10 mouse cellular contexts compared by ENCODE assay signal in the genomic region with DNA sequence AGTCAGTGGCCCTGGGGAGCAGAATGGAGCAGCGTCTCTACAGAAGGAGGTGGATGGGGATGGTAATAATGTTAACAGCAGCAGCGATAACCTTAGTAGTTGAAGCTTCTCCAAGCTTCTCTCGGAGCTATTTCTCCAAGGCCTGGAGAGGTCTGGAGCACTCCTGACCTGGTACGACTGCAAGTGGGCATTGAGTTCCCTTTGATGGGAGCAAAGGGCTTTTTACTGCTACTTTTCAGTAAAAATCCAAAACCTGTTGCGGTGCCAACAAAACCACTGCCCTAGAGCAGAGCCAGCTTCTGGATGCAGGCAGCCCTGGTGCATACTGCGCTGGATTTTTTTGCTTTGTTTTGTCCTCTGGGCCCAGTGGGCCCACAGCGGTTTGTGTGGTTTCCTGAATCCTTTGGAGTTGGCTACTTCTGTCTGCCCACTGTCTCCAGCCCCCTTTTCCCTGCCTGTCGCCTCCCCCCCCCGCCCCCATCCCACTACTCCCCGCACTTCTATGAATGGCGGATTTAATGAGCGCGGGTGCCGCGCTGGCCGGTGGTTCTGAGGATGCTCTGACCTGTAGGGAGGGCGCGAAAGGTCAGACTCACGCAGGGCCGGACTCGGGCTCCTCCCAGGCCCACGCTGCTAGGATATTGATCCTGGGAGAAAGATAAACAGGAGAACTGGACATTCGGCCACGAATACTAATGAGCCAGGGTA. TPM values are rescaled to one million over a fixed set of nuclear protein-coding genes. Genes with fewer than 3 reads are reported as not detected.
A peak's percentile ranks its signal among the peaks of the same experiment; 100 is the strongest.
DNase-seq lines count a peak whose midpoint lies in the region; ATAC-seq and TF ChIP-seq lines count a peak whose summit lies in the region.
"Had no signal": no experiment of that assay in that cellular context is flagged by ENCODE, and none has a peak within 500 bp of the region (broad histone marks: within the 10 kb centered on the region; RNA-seq: fewer than 3 reads in every experiment).

No protein-coding gene starts in this region.

- H3K27me3 ChIP-seq in forebrain, embryonic 10.5 days (ENCODE audit: poor library complexity, severe bottlenecking), result peaks cover 99% of the 10 kb centered on the region
- H3K27me3 ChIP-seq in limb, embryonic 12.5 days, result peaks cover 54% of the 10 kb centered on the region
- H3K27me3 ChIP-seq in neural tube, embryonic 14.5 days (ENCODE audit: control insufficient read depth, insufficient read depth, low read length), result peaks cover 55% of the 10 kb centered on the region

- intact Hi-C loops in left cerebral cortex, adult 2 months (cut with DNase I), result loop anchor here (5.0 kb wide), 1 partner anchor 392 kb away; no protein-coding TSS in a partner anchor

- under 1% methylated on average over 24 of the region's 24 CpGs for WGBS in forebrain, embryonic 10.5 days
- WGBS in limb, embryonic 12.5 days, result 1% methylated on average over 24 of the region's 24 CpGs
- 3% methylated on average over 24 of the region's 24 CpGs for WGBS in neural tube, embryonic 14.5 days
- 3% methylated on average over 24 of the region's 24 CpGs for WGBS in lung, adult 2 months

- H3K4me2 ChIP-seq in limb, embryonic 12.5 days, result peak overlapping the region; percentile 59
- H3K4me2 ChIP-seq in neural tube, embryonic 14.5 days (ENCODE audit: low read depth, low read length), result peak overlapping the region; percentile 15; the same call in 1 of the 2 replicates

- peak overlapping the region; percentile 65 for H3K27ac ChIP-seq in left cerebral cortex, adult 2 months
- peak overlapping the region; percentile 99 for H3K27ac ChIP-seq in forebrain, embryonic 10.5 days
- H3K27ac ChIP-seq in limb, embryonic 12.5 days, result peak overlapping the region; percentile 82
- peak overlapping the region; percentile 34; the same call in 1 of the 2 replicates for H3K27ac ChIP-seq in neural tube, embryonic 14.5 days (ENCODE audit: low read depth, low read length)

- no peaks in the 10 kb centered on the region for H3K9me3 ChIP-seq in forebrain, embryonic 10.5 days
- H3K9me3 ChIP-seq in limb, embryonic 12.5 days, result no peaks in the 10 kb centered on the region
- no peaks in the 10 kb centered on the region for H3K9me3 ChIP-seq in neural tube, embryonic 14.5 days (ENCODE audit: control insufficient read depth, low read length)

- H3K4me1 ChIP-seq in forebrain, embryonic 10.5 days, result peaks cover 82% of the 10 kb centered on the region
- H3K4me1 ChIP-seq in limb, embryonic 12.5 days (replicated peaks), result peaks cover 57% of the 10 kb centered on the region
- H3K4me1 ChIP-seq in neural tube, embryonic 14.5 days (ENCODE audit: control insufficient read depth, insufficient read depth, low read length), result no peaks in the 10 kb centered on the region
- no peaks in the 10 kb centered on the region for H3K4me1 ChIP-seq in lung, adult 2 months (ENCODE audit: control insufficient read depth, insufficient read depth, low read length)

- no peak for TF ChIP-seq POLR2A in lung, adult 2 months (IDR thresholded peaks at IDR 0.05; ENCODE audit: borderline replicate concordance, extremely low read depth, low read depth, low read length)

- H3K9ac ChIP-seq in limb, embryonic 12.5 days (replicated peaks), result peak overlapping the region; percentile 51; the same call in 1 of the 2 replicates
- no peak overlapping the region for H3K9ac ChIP-seq in neural tube, embryonic 14.5 days (replicated peaks; ENCODE audit: low read depth, low read length)

- no peak for TF ChIP-seq CTCF in left cerebral cortex, adult 2 months (IDR thresholded peaks at IDR 0.05)
- TF ChIP-seq CTCF in lung, adult 2 months (IDR thresholded peaks at IDR 0.05; ENCODE audit: insufficient read depth, low read length), result no peak

- H3K4me3 ChIP-seq in left cerebral cortex, adult 2 months, result no peak overlapping the region
- H3K4me3 ChIP-seq in forebrain, embryonic 10.5 days, result peak overlapping the region; percentile 86
- H3K4me3 ChIP-seq in limb, embryonic 12.5 days (replicated peaks), result peak overlapping the region; percentile 24
- H3K4me3 ChIP-seq in neural tube, embryonic 14.5 days (ENCODE audit: low read depth, low read length), result no peak overlapping the region
- no peak overlapping the region for H3K4me3 ChIP-seq in lung, adult 2 months (replicated peaks; ENCODE audit: extremely low read depth, low read depth, low read length)

- DNase-seq in left cerebral cortex, adult 2 months (ENCODE audit: extremely low spot score in 1 of 2, low spot score in 2 of 2), result no peak
- no peak for DNase-seq in left cerebral cortex, adult 9 months (ENCODE audit: low spot score in 2 of 2)
- DNase-seq in forebrain, embryonic 10.5 days (ENCODE audit: extremely low spot score, low spot score), result peak; percentile 59
- no peak for DNase-seq in testis, postnatal 14 days (ENCODE audit: low spot score)
- no peak for DNase-seq in heart, adult 11 months
- DNase-seq in lung, adult 2 months, result no peak

- no peak for ATAC-seq in limb, embryonic 12.5 days (ENCODE audit: insufficient number of reproducible peaks, insufficient read depth, low FRiP score, low TSS enrichment, low read depth)
- ATAC-seq in neural tube, embryonic 14.5 days (ENCODE audit: low read depth), result no peak

- H3K36me3 ChIP-seq in forebrain, embryonic 10.5 days (replicated peaks), result no peaks in the 10 kb centered on the region
- no peaks in the 10 kb centered on the region for H3K36me3 ChIP-seq in limb, embryonic 12.5 days
- no peaks in the 10 kb centered on the region for H3K36me3 ChIP-seq in neural tube, embryonic 14.5 days (ENCODE audit: control insufficient read depth, insufficient read depth, low read length)

RNA-seq across cellular contexts. Expression of a gene that starts 5.4 kb away (rescaled TPM):
- not detected for total RNA-seq in left cerebral cortex, adult 2 months (2021)
- 0.27 TPM in 1 of 2 replicates, not detected in the other for polyA plus RNA-seq in forebrain, embryonic 10.5 days (2016; fragmentation: Nextera tagmentation; extraction: Ambion mirVana)
- polyA plus RNA-seq in limb, embryonic 12.5 days (2016; fragmentation: Nextera tagmentation; extraction: Ambion mirVana), result 0.14 and 0.18 TPM in 2 replicates
- polyA plus RNA-seq in neural tube, embryonic 14.5 days (2014; fragmentation: Nextera tagmentation; extraction: Ambion mirVana), result 0.35 and 0.45 TPM in 2 replicates
- not detected in 2 replicates for polyA plus RNA-seq in lung, adult 2 months (2012; rRNA removed)
- polyA plus RNA-seq: heart, embryonic 14.5 days; liver, embryonic 16.5 days had no signal

RNA-seq across cellular contexts. Expression of a gene that starts 9.8 kb away (rescaled TPM):
- total RNA-seq in left cerebral cortex, adult 2 months (2021), result 10 to 100 TPM; 17.4 to 18.3 TPM
- polyA plus RNA-seq in forebrain, embryonic 10.5 days (2016; fragmentation: Nextera tagmentation; extraction: Ambion mirVana), result 7.0 and 7.3 TPM in 2 replicates
- polyA plus RNA-seq in limb, embryonic 12.5 days (2016; fragmentation: Nextera tagmentation; extraction: Ambion mirVana), result 6.2 and 8.0 TPM in 2 replicates
- 6.5 and 9.4 TPM in 2 replicates for polyA plus RNA-seq in neural tube, embryonic 14.5 days (2014; fragmentation: Nextera tagmentation; extraction: Ambion mirVana)
- not detected in 2 replicates for polyA plus RNA-seq in lung, adult 2 months (2012; rRNA removed)
- polyA plus RNA-seq: heart, embryonic 14.5 days; liver, embryonic 16.5 days had no signal

RNA-seq across cellular contexts. Expression of a gene that starts 19.5 kb away (rescaled TPM):
- total RNA-seq in left cerebral cortex, adult 2 months (2021), result 1 to 10 TPM; 4.1 to 4.8 TPM
- polyA plus RNA-seq in forebrain, embryonic 10.5 days (2016; fragmentation: Nextera tagmentation; extraction: Ambion mirVana), result 20.7 and 21.5 TPM in 2 replicates
- polyA plus RNA-seq in limb, embryonic 12.5 days (2016; fragmentation: Nextera tagmentation; extraction: Ambion mirVana), result 8.0 TPM in 2 replicates
- polyA plus RNA-seq in neural tube, embryonic 14.5 days (2014; fragmentation: Nextera tagmentation; extraction: Ambion mirVana), result 7.8 and 7.9 TPM in 2 replicates
- 0.06 TPM in 1 of 2 replicates, not detected in the other for polyA plus RNA-seq in lung, adult 2 months (2012; rRNA removed)
- polyA plus RNA-seq: liver, embryonic 16.5 days had no signal

RNA-seq across cellular contexts. Expression of a gene that starts 34.1 kb away (rescaled TPM):
- under 1 TPM; 0.28 to 0.34 TPM for total RNA-seq in left cerebral cortex, adult 2 months (2021)
- polyA plus RNA-seq in forebrain, embryonic 10.5 days (2016; fragmentation: Nextera tagmentation; extraction: Ambion mirVana), result 1.0 and 1.9 TPM in 2 replicates
- polyA plus RNA-seq in limb, embryonic 12.5 days (2016; fragmentation: Nextera tagmentation; extraction: Ambion mirVana), result 0.14 and 0.23 TPM in 2 replicates
- 0.27 and 0.81 TPM in 2 replicates for polyA plus RNA-seq in neural tube, embryonic 14.5 days (2014; fragmentation: Nextera tagmentation; extraction: Ambion mirVana)
- not detected in 2 replicates for polyA plus RNA-seq in lung, adult 2 months (2012; rRNA removed)
- polyA plus RNA-seq: heart, embryonic 14.5 days; liver, embryonic 16.5 days had no signal

RNA-seq across cellular contexts. Expression of a gene that starts 49.1 kb away (rescaled TPM):
- 10 to 100 TPM; 30.2 to 36.2 TPM for total RNA-seq in left cerebral cortex, adult 2 months (2021)
- polyA plus RNA-seq in forebrain, embryonic 10.5 days (2016; fragmentation: Nextera tagmentation; extraction: Ambion mirVana), result 38.9 and 39.0 TPM in 2 replicates
- polyA plus RNA-seq in limb, embryonic 12.5 days (2016; fragmentation: Nextera tagmentation; extraction: Ambion mirVana), result 34.5 and 37.7 TPM in 2 replicates
- 27.7 and 29.4 TPM in 2 replicates for polyA plus RNA-seq in neural tube, embryonic 14.5 days (2014; fragmentation: Nextera tagmentation; extraction: Ambion mirVana)
- polyA plus RNA-seq in lung, adult 2 months (2012; rRNA removed), result 8.0 and 18.7 TPM in 2 replicates

Comparison
In these comparisons a context has a peak if more than half of its experiments do, and no peak if none do; other contexts are left out.
1. H3K27ac ChIP-seq: peak in every context shown above with its lines; median percentile 99 in forebrain, embryonic 10.5 days; 82 in limb, embryonic 12.5 days; 65 in left cerebral cortex, adult 2 months; 34 in neural tube, embryonic 14.5 days.
2. H3K4me3 ChIP-seq: peak in forebrain, embryonic 10.5 days (single experiment) and limb, embryonic 12.5 days (single experiment); none in left cerebral cortex, adult 2 months (single experiment), neural tube, embryonic 14.5 days (single experiment) and lung, adult 2 months (single experiment).